Mouse (Mus musculus) liver, embryonic 18 days (tissue): ENCODE data around the gene Pdcd1. TPM values are rescaled to one million over a fixed set of nuclear protein-coding genes. Genes with fewer than 3 reads are reported as not detected.

Experiments
- polyA plus RNA-seq: library from polyadenylated mRNA; depleted of rRNA; stranded (reverse); fragments of >200 nt; gene quantifications from 2 replicates; pipeline ENCODE4 v1.2.3, GENCODE M21; 2012; rRNA removed

The Pdcd1 gene
- 0.07 and 0.13 TPM in 2 replicates for polyA plus RNA-seq

GRCm38 (mm10) chr1:94052373-94052772 lies at the start of gene Pdcd1:
Gene Pdcd1 (minus strand): TSS chr1:94052553.

GRCm38 (mm10) chr1:94020151-94020550 lies 32.2 kb downstream of the Pdcd1 start, which contains the start of gene Neu4:
Gene Neu4 (plus strand): TSS chr1:94020451.

GRCm38 (mm10) chr1:93990209-93990608 lies 62.1 kb downstream of the Pdcd1 start, which contains the start of gene Gal3st2c:
Gene Gal3st2c (plus strand): TSS chr1:93990509.

Other genes with a start within 250 kb of the Pdcd1 start
- 4.8 and 4.9 TPM in 2 replicates for gene Ing5, start 248.6 kb downstream of the Pdcd1 start, polyA plus RNA-seq
- gene D2hgdh, start 227.6 kb downstream of the Pdcd1 start, polyA plus RNA-seq, result 7.7 and 7.8 TPM in 2 replicates
- gene Gal3st2, start 191.2 kb downstream of the Pdcd1 start, polyA plus RNA-seq, result 0.12 and 0.13 TPM in 2 replicates
- 0.02 TPM in 1 of 2 replicates, not detected in the other for gene Gal3st2b, start 134.2 kb downstream of the Pdcd1 start, polyA plus RNA-seq
- not detected in 2 replicates for gene Gal3st2c, start 62.0 kb downstream of the Pdcd1 start, polyA plus RNA-seq
- gene Neu4, start 32.1 kb downstream of the Pdcd1 start, polyA plus RNA-seq, result not detected in 2 replicates